Mouse (Mus musculus) B cell, adult 62 days (primary cell): ENCODE data around the gene Nfia. TPM values are rescaled to one million over a fixed set of nuclear protein-coding genes. Genes with fewer than 3 reads are reported as not detected.

Experiments
- total RNA-seq: library from RNA; stranded (reverse); gene quantifications from 4 replicates; pipeline ENCODE4 v1.2.4, GENCODE M21; 2023

The Nfia gene
- total RNA-seq = 4.1 to 8.2 TPM (median 6.8 TPM) in 4 replicates

DNA sequence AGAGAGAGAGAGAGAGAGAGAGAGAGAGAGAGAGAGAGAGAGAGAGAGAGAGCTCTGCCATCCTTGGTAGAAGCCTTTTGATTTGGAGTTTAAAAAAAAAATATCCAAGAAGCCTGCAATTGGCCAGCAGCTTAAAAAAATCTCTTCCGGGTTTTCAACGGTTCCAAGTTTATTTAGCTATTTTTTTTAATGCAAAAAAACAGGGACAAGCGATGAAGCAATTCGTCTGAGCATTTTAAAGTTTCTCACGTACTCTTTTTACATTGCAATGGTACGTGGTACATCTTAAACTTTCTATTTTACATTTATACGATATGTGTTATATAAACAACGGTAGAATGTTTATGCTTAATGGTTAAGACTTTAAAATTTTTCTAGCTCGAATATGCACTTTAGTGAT is at the start of gene Nfia:
Gene Nfia, plus strand, starts transcription at position 94 of the 400 bp plus-strand sequence.

DNA sequence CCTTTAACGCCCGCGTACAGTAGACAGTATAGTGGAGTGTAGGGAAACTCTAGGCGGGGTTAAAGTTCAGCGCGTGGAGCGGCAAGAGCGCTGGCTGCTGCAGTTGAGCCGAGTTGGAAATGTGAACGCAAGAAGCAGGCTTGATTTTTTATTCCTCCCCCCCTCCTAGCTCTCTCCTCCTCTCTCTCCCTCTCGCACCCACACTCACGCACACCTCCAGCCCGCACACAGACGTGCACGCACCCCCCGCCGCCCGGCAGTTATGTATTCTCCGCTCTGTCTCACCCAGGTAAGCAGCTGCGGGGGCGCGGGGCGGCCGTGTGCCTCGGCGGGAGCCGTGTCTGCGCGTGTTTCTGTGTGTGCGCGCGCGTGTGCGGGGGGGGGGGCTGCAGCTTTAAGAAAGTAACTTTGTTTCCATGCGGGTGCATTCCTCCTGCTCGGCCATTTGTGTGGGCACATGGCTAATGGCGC is 5.2 kb downstream of the Nfia start, which contains the start of gene E130114P18Rik:
Gene E130114P18Rik, minus strand, starts transcription at position 373 of the 471 bp plus-strand sequence.

Other genes starting within 250 kb of the Nfia start
- not detected in 4 replicates for gene E130114P18Rik, start 5.3 kb downstream of the Nfia start, total RNA-seq